Mouse (Mus musculus) induced T-regulatory cell, adult 2 months (primary cell): ENCODE results near the gene Ubash3b.

Experiments used
- DNase-seq: peaks from one replicate; pipeline ENCODE4 v3.0.0-alpha.2; 2012; ENCODE audit warnings: low read depth

Gene Ubash3b

DNA sequence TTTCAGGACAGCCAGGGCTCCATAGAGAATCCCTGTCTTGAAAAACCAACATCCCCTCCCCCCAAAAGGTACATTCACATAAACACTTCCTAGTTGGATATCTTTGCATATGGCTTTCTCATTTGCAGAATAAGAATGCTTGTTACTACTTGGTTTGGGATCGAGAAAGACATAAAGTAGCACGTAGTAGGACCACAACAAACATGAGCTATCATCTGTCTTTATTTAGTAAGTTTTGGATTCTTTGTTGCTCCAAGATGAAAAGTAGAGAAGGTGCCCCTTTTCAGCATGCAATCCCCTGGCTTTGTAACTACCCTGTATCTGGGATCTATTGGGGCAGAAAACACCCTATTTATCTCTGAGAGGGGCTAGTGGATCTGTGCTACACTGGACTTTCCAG, 25.2 kb downstream of the Ubash3b start:
- no peak for DNase-seq

DNA sequence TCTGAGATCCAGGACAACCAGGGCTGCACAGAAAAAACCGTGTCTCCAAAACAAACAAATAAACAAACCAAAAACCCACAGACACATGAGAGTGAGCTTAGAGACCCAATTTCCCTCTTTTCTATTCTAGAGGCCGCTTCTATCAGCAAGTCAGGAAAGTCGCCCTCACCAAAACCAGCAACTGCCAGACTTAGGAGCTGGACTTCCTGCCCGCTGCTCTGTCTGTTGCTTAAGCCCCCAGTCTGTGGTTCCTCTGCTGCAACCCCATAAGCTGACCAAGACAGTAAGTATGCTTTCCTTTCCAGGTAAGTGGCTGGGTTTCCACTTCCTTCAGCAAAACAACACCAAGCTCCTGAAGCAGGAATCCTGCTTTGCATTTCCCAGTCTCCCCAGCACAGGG, 26.6 kb downstream of the Ubash3b start:
- DNase-seq, result no peak

DNA sequence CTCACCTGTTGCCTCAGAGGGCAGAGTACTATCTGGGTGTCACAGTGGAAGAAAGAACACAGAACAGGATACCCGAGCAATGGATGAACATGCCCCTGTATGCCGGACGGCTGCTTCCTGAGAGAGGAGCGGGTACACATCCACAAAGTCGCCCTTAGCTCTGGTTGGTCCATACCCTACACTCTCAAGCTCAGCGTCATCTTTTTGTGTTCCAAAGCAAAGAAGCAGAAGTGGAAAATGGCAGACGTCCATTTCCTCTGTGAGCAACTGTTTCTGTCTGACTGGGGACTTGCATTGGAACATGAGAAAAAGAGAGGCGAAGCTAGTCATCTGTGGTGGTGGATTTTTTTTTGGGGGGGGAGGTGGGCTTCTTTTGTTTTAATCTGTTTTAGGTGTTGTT, 30.9 kb downstream of the Ubash3b start:
- peak; percentile 56 for DNase-seq

DNA sequence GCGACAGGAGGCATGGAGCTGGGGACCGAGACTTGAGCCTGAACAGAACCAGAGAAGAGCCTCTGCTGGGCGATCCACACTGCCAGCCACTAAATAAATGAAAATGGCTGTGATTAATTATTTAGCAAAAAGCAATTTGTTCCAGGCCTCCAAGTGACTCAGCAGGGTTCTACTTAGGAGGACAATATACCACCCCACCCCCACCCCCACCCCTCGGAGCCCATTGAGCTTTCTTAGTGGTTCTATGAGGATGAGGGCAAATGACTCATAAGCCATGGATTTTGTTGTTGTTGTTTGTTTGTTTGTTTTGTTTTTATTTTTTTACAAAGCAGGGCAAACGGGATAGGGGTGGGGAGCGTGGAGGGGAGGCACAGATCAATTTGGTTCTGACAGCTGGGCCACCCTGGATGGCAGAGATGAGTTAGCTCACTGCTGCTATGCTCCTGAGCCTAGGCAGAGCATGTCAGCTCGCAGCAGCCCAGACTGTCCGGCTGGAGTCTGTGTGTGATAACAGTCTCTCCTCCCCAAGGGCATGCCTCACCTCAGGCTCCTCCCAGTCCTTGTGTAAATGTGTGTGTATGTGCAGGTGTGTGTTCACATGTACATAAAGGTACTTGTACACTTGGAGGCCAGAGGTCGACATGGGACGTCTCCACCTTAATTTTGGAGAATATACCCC, 31.6 kb downstream of the Ubash3b start:
- no peak for DNase-seq

DNA sequence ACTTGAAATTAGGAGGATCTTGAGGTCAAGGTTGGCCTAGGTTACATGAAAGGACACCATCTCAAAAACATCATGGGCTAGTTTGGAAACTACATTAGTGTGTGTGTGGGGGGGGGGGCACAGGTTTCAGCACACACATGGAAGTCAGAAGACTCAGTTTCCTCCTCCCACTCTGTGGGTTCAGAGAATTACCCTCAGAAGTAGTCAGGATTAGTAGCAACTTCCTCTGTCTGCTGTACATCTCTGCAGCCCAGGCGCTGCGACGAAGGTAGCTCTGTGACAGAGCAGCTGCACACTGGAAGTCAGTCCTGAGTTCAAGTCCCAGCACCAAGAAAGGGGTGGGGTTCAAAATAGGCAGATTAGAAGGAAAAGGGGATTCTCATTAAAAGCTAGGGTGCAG, 32.2 kb downstream of the Ubash3b start:
- peak; percentile 63 for DNase-seq

DNA sequence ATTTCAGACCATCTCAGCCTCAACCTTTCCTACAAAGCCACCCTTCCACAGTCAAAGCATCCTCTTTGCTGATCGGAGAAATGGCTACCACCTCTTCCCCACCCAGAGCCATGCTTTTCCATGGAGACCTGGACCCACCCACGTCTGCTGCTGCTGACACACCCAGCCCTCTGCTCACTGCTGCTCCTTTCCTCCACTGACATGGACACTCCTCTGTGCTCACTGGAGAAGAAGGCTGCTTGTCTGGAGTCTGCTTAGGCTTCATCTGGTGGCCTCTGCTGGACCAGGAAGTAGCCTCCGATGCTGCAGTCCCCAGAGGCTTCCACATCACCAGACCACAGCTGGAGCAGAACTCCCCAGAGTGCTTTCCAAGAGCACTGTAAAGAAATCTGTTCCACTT, 34.8 kb downstream of the Ubash3b start:
- no peak for DNase-seq

DNA sequence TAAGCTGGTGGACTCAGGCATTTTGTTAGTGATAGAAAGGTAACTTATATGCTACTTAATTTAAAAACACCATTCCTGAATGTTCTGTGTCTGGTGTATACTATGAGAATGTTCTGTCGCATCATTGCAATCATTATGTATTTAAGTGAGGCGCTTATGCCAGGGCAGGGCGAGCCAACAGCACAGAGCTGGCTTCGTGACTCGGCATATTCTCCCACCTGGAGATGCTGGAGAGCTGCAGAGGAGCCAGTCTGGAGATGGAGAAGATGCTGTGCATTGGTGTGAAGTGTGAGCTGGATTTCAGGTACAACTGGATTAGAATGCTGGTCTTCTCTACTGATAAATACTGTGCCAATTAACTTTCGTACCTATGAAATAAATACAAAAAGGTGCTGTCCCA, 37.2 kb downstream of the Ubash3b start:
- DNase-seq, result no peak

DNA sequence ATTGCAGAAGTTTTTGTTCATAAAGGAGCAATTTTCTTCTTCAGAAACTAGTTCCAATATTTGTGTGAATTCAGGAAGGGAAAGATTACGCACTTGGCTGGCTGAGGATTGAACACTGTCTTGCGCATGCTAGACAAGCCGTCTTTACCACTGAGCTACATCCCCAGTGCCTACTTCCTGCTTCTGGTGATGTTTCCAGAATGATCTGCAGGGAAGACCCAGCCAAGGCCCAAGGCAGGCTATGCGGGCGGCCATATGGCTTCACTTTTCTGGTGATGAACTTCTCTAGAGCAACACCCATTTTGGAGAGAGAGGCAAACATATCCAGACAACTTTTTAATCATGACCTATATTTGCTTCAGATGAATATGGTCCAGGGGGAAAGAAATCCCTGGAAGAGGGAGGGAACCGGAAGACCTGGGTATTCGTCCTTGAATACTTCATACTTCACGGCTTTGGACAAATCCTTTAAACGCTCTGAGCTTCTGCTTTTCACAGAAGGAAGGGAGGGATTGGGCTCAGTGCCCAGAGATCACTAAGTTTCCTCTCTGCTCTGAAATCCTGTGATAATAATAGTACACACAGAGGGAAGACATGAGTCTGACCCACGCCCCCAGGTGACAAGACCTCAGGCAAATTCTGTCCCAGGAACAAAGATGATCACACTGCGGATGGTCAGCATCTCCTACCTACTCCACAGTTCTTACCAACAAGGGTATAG, 38.9 kb downstream of the Ubash3b start:
- DNase-seq, result no peak

DNA sequence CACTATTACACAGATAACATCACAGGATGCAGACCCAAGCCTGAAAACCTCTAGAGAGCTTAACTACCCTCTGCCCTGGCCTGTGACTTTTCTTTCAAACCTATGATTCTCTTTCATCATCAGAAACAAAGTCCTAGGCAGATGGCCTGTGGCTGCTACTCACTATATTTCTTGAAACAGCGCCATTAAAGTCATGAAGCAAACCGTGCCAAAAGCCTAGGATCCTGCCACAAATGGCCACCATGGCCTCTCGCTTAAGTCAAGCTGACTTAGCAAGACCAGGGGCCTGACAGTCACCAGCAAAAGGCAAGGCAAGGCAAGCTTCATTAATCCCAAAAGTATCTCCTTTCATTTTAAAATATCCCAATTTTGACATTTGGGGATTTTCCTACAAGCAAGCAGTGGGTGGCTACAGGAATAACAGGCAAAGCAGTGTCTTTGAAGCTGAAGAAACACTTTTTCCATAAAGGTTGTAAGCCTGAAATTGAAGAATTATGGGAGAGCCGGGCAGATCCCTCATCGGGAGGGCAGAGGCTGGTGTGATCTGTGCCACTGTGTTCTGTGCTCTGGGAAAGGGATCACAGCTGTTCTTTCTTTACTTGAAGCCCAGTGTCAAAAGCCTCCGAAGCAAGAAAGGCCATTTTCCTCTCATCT, 39.7 kb downstream of the Ubash3b start:
- DNase-seq, result no peak

DNA sequence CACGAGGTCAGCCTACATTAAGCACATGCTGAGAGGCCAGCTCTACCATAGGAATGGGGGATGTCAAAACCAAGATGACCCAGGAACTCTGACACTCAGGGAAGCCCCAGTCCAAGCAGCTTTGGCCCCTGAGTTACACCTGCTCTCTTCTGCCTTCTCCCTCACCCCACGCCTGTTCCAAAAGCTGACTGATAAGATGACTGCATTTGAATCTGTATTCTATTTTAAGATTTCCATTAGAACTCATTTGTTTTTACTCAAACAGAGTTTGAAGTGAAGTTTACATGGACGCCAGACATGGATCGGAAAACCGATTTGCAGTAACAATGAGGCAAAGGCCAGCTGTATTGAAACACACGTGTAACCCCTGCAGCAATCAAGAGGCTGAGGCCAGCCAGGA, 41.5 kb downstream of the Ubash3b start:
- peak; percentile 36 for DNase-seq

DNA sequence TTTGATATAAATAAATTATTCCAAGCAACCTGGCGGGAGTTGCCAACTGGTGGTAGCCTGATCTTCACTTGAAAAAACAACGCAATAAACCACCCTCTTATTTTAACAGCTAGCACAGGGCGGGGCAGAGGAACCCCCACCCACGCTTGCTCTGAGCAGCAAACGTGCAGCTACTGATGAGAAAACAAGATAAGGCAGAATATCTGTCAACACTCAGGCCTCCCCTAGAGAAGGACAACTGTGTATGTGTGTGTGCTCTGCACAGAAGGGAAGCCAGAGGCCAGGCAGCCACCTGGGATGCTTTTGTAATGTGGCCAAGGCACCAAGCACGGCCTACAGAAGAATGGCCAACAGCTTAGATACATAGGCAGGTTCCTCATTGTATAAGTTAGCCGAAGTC, 43.4 kb downstream of the Ubash3b start:
- peak; percentile 91 for DNase-seq

DNA sequence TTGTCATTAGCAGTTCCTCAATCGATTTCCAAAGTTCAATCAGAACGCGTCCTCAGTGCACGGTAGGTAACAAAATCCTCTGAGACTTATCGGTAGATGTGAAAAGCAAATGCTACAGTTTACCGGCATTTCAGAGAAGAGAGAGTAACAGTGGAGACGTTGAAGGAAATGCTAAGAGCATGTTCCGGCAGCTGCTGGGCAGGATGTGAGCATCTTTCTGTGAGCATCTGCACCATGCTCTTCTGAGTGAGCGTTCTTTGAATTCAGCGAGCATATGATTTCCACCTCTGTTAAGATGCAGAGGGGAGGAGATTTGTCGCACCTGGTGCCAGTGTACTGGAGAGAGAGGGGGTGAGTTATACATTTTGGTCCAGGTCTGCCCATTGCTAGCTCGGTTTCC, 45.4 kb downstream of the Ubash3b start:
- DNase-seq, result peak; percentile 83

DNA sequence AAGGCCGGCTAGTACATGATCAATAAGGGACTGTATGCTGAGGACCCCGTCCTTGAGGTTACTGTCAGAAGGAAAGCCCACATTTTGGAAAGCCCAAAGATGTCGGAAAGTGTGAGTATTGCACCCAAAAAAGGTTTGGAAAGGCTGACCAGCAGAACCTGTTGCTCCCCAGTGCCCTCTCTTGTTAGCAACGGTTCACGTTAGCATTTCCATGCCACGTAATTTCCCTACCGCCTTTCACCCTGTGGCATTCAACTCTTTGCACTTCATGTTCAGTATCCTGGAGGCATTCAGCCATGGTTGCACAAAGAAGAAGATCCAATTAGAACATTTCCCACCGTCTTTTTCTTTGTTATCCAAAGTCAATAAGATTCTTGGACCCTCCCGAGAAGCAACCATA, 47.1 kb downstream of the Ubash3b start:
- peak; percentile 59 for DNase-seq

DNA sequence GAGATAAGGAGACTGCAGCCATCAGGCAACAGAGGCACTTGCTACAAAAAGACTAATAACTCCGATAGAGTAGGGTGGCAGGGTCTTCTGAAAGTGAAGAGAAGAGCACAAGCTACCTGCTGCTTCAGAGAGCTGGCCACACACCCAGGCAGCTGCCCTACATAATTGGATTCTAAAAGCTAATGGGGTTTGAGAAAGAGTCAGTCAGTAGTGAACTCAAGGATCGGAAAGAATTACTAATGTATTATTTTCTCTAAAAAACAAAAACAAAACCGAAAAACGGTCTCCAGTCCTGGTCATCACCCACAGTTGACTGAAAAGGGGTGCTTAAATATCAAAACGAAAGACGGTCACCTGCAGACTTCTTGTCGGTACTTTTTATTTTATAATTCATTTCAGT, 51.7 kb downstream of the Ubash3b start:
- DNase-seq, result peak; percentile 60

DNA sequence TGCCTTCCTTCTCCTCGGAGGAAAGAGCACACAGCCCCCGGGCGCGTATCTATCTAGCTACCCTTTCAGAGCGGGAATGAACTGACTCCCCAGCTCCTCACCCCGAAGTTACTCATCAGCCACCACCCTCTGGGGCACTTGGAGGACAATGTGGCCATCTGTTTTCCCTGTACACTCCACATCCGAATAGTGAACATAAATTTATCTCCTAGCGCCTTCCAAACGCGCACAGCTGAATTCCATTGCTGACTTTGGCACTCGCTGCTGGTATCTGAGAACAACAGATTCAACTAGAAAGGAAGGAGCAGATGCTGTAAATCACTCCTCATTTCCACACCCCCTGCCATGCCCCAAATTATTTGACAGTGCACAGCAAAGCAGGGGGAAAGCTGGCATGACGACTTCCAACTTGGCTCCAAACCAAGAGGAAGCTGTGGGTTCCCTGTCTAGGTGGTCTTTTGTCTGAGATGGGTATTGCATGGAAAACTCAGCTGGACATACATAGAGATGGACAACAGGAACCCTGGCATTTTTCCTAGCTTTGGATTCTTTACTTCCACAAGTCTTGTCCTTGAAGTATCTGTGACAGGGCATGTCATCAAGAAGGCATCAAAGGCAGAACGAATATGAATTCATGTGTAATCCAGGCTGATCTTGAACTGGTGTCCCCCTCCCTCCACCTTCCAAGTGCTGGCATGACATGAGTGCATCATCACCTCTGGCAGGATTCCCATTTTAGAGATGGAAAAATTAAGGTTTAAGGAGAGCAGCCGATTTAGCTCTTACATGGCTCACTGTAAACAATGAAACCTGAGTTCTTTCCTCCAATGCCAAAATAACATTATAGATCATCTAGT, 52.9 kb downstream of the Ubash3b start:
- DNase-seq, result peak; percentile 23

DNA sequence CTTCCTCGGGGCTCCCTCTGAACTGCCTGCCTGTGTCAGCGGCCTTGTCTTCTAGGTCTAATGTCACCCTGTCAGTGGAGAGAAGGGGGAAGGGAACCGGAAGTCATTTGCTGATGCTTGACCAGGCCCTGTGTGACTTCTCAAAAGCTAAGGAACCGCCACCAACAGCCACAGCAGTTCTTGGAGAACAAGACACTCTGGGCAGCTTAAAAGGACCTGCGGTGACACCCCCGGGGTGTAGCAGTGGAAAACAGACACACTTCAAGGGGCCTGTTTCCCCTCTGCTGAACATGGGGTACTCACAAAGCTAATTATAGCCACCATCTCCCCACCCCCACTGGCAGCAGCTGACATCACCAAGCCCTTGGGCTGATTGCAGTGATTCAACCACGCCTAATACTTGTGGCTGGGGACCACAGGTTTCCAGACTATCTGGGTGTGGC, 56.3 kb downstream of the Ubash3b start:
- peak; percentile 84 for DNase-seq

DNA sequence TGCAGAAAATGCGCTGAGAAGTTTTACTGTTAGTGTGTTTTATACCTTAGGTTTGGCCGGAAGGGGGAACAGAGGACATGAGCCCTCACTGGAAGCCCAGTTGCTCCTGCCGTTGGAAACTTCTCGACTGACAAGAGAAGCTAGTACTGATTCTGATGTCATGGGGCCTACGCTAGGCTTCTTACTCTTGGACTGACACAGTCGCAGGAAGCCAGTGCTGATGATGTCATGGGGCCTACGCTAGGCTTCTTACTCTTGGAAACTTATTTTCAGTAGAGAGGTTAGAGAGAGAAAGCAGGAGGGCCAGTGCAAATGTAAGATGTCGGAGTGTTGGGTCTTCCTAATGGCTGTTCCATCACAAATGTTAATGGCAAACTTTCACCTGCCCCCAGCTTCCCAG, 57.8 kb downstream of the Ubash3b start:
- peak; percentile 77 for DNase-seq

DNA sequence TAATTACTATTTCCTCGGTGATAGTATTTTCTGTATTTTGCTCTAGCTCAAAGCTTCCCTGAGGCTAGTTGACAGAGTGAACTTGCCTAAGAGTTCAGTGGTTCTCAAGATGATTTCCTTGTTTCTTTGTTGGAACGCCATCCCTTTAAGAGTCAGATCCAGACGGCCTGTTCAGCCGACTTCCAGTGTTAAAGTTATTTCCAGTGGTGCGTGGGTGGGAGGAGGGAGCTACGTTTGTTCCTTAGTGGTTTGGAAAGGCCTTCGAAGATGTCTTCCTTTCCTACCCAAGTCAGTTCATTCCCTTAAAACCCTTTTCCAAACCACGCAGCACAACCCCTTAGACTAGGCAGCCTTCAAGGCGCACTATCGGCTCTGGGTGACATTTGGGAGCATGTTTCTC, 58.9 kb downstream of the Ubash3b start:
- no peak for DNase-seq

DNA sequence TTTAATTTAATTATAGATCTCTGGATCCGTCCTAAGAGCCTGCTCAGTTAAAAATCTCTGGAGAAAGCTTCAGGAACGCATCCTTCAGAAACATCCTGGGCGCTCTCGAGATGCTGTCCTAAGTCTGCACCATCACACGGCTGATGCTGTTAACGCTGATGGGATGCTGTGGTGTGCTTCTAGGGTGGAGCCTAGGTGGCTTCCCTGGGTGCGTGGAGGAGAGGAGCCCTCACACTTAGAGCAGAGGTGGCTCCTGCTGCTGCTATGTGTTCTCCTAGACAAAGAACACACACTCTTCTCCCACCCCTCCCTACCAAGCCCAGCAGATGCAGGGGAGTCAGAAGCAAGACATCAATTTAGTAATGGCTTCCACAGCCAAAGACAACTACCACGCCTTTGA, 61.6 kb downstream of the Ubash3b start:
- peak; percentile 29 for DNase-seq

DNA sequence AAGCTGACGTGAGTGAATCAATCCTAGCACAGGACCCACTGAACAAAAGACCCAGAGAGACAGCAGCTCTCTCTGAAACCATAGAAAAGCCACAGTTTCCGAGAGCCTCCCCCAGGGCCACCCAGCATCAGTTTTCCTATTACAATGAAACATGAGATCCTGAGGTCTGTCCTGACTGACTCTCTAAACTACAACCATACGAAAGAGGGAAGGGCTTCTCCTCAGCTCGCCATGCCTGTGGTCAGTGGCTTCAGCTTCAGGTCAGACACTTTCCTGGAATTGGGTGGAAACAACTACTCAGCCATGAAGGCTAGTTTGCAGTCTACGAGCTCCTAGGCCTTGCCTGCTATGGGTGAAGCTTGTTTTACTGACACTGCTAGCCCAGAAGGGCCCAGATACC, 62.4 kb downstream of the Ubash3b start:
- DNase-seq, result peak; percentile 53

DNA sequence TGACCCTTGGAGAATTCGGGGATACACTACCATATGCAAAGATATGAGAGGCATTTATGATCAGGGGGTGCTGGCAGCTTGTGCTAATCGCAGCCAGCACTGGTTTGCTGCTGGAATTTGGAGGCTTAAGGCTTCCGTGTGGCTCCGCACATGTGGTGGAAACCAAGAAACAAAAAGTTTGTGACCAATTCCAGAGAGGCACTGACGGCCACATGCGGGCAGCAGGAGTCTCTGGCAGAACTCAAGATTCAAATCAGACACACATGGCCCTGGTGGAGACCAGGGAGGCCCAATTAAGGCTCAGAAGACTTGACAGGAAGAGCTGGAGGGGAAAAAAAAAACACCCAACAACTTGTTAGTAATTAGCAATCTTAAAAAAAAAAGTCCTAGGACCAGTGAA, 63.4 kb downstream of the Ubash3b start:
- DNase-seq, result peak; percentile 28

DNA sequence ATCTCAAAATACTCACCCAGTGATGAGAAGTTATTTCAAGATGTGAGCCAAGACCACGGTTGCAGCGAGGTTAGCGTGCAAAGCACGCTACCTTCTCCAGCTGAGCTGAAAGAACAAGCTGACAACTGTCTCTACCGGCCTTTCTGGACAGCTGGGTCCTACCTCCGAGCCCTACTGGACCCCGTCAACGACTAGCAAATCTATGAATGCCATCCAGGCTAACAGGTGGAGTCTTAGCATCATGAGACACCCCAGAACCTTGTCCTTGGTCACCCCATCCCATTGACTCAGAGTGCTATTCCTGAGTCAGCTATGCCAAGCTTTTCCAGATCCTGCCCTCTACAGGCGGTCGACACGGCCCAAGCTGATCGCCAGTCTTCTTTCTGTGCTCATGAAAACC, 69.5 kb downstream of the Ubash3b start:
- no peak for DNase-seq
